Mouse (Mus musculus): ENCODE measurements around the gene Tnik. TPM values are rescaled to one million over a fixed set of nuclear protein-coding genes. Genes with fewer than 3 reads are reported as not detected.

The Tnik gene
- polyA plus RNA-seq, 1 experiment, result 0.21 TPM

- Histone ChIP-seq H3K79me3 (ENCODE audit: low read depth) (no peaks in the 10 kb centered on the region), H3ac (ENCODE audit: control insufficient read depth, insufficient read length, low read depth) (no peak overlapping the region), H3K79me2 (ENCODE audit: control insufficient read depth, insufficient read depth) (no peaks in the 10 kb centered on the region), H3K4me3 (ENCODE audit: insufficient read depth, poor library complexity, severe bottlenecking) (no peak overlapping the region), H3K36me3 (ENCODE audit: control insufficient read depth, insufficient read depth) (no peaks in the 10 kb centered on the region), H3K27me3 (ENCODE audit: control insufficient read depth, insufficient read depth, insufficient read length) (peaks cover 3% of the 10 kb centered on the region)
- TF ChIP-seq MAX (IDR thresholded peaks at IDR 0.05) (no peak), MYOD1 (IDR thresholded peaks at IDR 0.05; ENCODE audit: control insufficient read depth, insufficient read length, low read depth) (no peak), CTCF (IDR thresholded peaks at IDR 0.05; ENCODE audit: control insufficient read depth, insufficient read depth, insufficient read length) (no peak), MYOG (IDR thresholded peaks at IDR 0.05; ENCODE audit: control insufficient read depth, extremely low read depth, insufficient read length) (no peak), FOSL1 (IDR thresholded peaks at IDR 0.05; ENCODE audit: insufficient read depth, low read length, poor library complexity, severe bottlenecking) (no peak), CEBPB (IDR thresholded peaks at IDR 0.05; ENCODE audit: low read depth) (no peak), USF1 (IDR thresholded peaks at IDR 0.05; ENCODE audit: low read depth) (no peak)
Observed at GRCm38 (mm10) chr3:28587808-28588207, 324.8 kb downstream of the Tnik start.

- Histone ChIP-seq H3K79me3 (ENCODE audit: low read depth) (no peaks in the 10 kb centered on the region), H3ac (ENCODE audit: control insufficient read depth, insufficient read length, low read depth) (no peak overlapping the region), H3K79me2 (ENCODE audit: control insufficient read depth, insufficient read depth) (no peaks in the 10 kb centered on the region), H3K27me3 (ENCODE audit: control insufficient read depth, insufficient read depth, insufficient read length) (peaks cover 5% of the 10 kb centered on the region), H3K4me3 (ENCODE audit: insufficient read depth, poor library complexity, severe bottlenecking) (no peak overlapping the region), H3K36me3 (ENCODE audit: control insufficient read depth, insufficient read depth) (no peaks in the 10 kb centered on the region)
- TF ChIP-seq FOSL1 (IDR thresholded peaks at IDR 0.05; ENCODE audit: insufficient read depth, low read length, poor library complexity, severe bottlenecking), result no peak
- TF ChIP-seq MYOG (IDR thresholded peaks at IDR 0.05; ENCODE audit: control insufficient read depth, extremely low read depth, insufficient read length), result no peak
Observed at GRCm38 (mm10) chr3:28591345-28591744, 328.3 kb downstream of the Tnik start.

GRCm38 (mm10) chr3:28593922-28594321, 330.9 kb downstream of the Tnik start:
- H3K79me3 ChIP-seq (ENCODE audit: low read depth), result no peaks in the 10 kb centered on the region
- H3ac ChIP-seq (ENCODE audit: control insufficient read depth, insufficient read length, low read depth), result no peak overlapping the region

GRCm38 (mm10) chr3:28599476-28599875, 336.5 kb downstream of the Tnik start:
- Histone ChIP-seq H3K27me3 (ENCODE audit: control insufficient read depth, insufficient read depth, insufficient read length) (no peaks in the 10 kb centered on the region), H3K36me3 (ENCODE audit: control insufficient read depth, insufficient read depth) (no peaks in the 10 kb centered on the region), H3K4me3 (ENCODE audit: insufficient read depth, poor library complexity, severe bottlenecking) (no peak overlapping the region), H3ac (ENCODE audit: control insufficient read depth, insufficient read length, low read depth) (no peak overlapping the region), H3K79me2 (ENCODE audit: control insufficient read depth, insufficient read depth) (no peaks in the 10 kb centered on the region), H3K79me3 (ENCODE audit: low read depth) (no peaks in the 10 kb centered on the region)
- no peak for TF ChIP-seq USF1 (IDR thresholded peaks at IDR 0.05; ENCODE audit: low read depth)
- no peak for TF ChIP-seq CEBPB (IDR thresholded peaks at IDR 0.05; ENCODE audit: low read depth)
- no peak for TF ChIP-seq MYOG (IDR thresholded peaks at IDR 0.05; ENCODE audit: control insufficient read depth, extremely low read depth, insufficient read length)
- TF ChIP-seq FOSL1 (IDR thresholded peaks at IDR 0.05; ENCODE audit: insufficient read depth, low read length, poor library complexity, severe bottlenecking), result no peak
- TF ChIP-seq MAX (IDR thresholded peaks at IDR 0.05), result no peak
- no peak for TF ChIP-seq MYOD1 (IDR thresholded peaks at IDR 0.05; ENCODE audit: control insufficient read depth, insufficient read length, low read depth)

More at GRCm38 (mm10) chr3:28593922-28594321, 330.9 kb downstream of the Tnik start:
- Histone ChIP-seq H3K36me3 (ENCODE audit: control insufficient read depth, insufficient read depth) (no peaks in the 10 kb centered on the region), H3K79me2 (ENCODE audit: control insufficient read depth, insufficient read depth) (no peaks in the 10 kb centered on the region), H3K4me3 (ENCODE audit: insufficient read depth, poor library complexity, severe bottlenecking) (no peak overlapping the region), H3K27me3 (ENCODE audit: control insufficient read depth, insufficient read depth, insufficient read length) (peaks cover 5% of the 10 kb centered on the region)
- TF ChIP-seq MAX (IDR thresholded peaks at IDR 0.05), result no peak
- TF ChIP-seq MYOD1 (IDR thresholded peaks at IDR 0.05; ENCODE audit: control insufficient read depth, insufficient read length, low read depth), result no peak
- TF ChIP-seq CEBPB (IDR thresholded peaks at IDR 0.05; ENCODE audit: low read depth), result no peak
- TF ChIP-seq USF1 (IDR thresholded peaks at IDR 0.05; ENCODE audit: low read depth), result no peak
- TF ChIP-seq MYOG (IDR thresholded peaks at IDR 0.05; ENCODE audit: control insufficient read depth, extremely low read depth, insufficient read length), result no peak
- TF ChIP-seq CTCF (IDR thresholded peaks at IDR 0.05; ENCODE audit: control insufficient read depth, insufficient read depth, insufficient read length), result no peak
- TF ChIP-seq FOSL1 (IDR thresholded peaks at IDR 0.05; ENCODE audit: insufficient read depth, low read length, poor library complexity, severe bottlenecking), result no peak

- no peaks in the 10 kb centered on the region for H3K36me3 ChIP-seq (ENCODE audit: control insufficient read depth, insufficient read depth)
- TF ChIP-seq MYOG (IDR thresholded peaks at IDR 0.05; ENCODE audit: control insufficient read depth, extremely low read depth, insufficient read length) (no peak), USF1 (IDR thresholded peaks at IDR 0.05; ENCODE audit: low read depth) (no peak), FOSL1 (IDR thresholded peaks at IDR 0.05; ENCODE audit: insufficient read depth, low read length, poor library complexity, severe bottlenecking) (no peak), CEBPB (IDR thresholded peaks at IDR 0.05; ENCODE audit: low read depth) (no peak), CTCF (IDR thresholded peaks at IDR 0.05; ENCODE audit: control insufficient read depth, insufficient read depth, insufficient read length) (no peak), MAX (IDR thresholded peaks at IDR 0.05) (no peak), MYOD1 (IDR thresholded peaks at IDR 0.05; ENCODE audit: control insufficient read depth, insufficient read length, low read depth) (no peak)
- H3K79me2 ChIP-seq (ENCODE audit: control insufficient read depth, insufficient read depth), result no peaks in the 10 kb centered on the region
- H3ac ChIP-seq (ENCODE audit: control insufficient read depth, insufficient read length, low read depth), result no peak overlapping the region
- no peaks in the 10 kb centered on the region for H3K79me3 ChIP-seq (ENCODE audit: low read depth)
- H3K4me3 ChIP-seq (ENCODE audit: insufficient read depth, poor library complexity, severe bottlenecking), result no peak overlapping the region
- no peaks in the 10 kb centered on the region for H3K27me3 ChIP-seq (ENCODE audit: control insufficient read depth, insufficient read depth, insufficient read length)
Observed at GRCm38 (mm10) chr3:28606741-28607140, 343.7 kb downstream of the Tnik start.

GRCm38 (mm10) chr3:28612330-28612729, 349.3 kb downstream of the Tnik start:
- H3K36me3 ChIP-seq (ENCODE audit: control insufficient read depth, insufficient read depth), result no peaks in the 10 kb centered on the region
- H3K4me3 ChIP-seq (ENCODE audit: insufficient read depth, poor library complexity, severe bottlenecking), result no peak overlapping the region
- peaks cover 6% of the 10 kb centered on the region for H3K27me3 ChIP-seq (ENCODE audit: control insufficient read depth, insufficient read depth, insufficient read length)
- no peak for TF ChIP-seq MAX (IDR thresholded peaks at IDR 0.05)
- no peak for TF ChIP-seq CTCF (IDR thresholded peaks at IDR 0.05; ENCODE audit: control insufficient read depth, insufficient read depth, insufficient read length)
- TF ChIP-seq CEBPB (IDR thresholded peaks at IDR 0.05; ENCODE audit: low read depth), result no peak
- TF ChIP-seq MYOG (IDR thresholded peaks at IDR 0.05; ENCODE audit: control insufficient read depth, extremely low read depth, insufficient read length), result no peak
- TF ChIP-seq MYOD1 (IDR thresholded peaks at IDR 0.05; ENCODE audit: control insufficient read depth, insufficient read length, low read depth), result no peak
- no peak for TF ChIP-seq USF1 (IDR thresholded peaks at IDR 0.05; ENCODE audit: low read depth)
- H3K79me3 ChIP-seq (ENCODE audit: low read depth), result no peaks in the 10 kb centered on the region
- no peak overlapping the region for H3ac ChIP-seq (ENCODE audit: control insufficient read depth, insufficient read length, low read depth)
- no peaks in the 10 kb centered on the region for H3K79me2 ChIP-seq (ENCODE audit: control insufficient read depth, insufficient read depth)

Measured in C2C12 (cell line).